9 mouse cellular contexts compared by ENCODE assay signal in genomic region chr11:59302700-59303569, GRCm38 (mm10). TPM values are rescaled to one million over a fixed set of nuclear protein-coding genes. Genes with fewer than 3 reads are reported as not detected.
A peak's percentile ranks its signal among the peaks of the same experiment; 100 is the strongest.
DNase-seq lines count a peak whose midpoint lies in the region; ATAC-seq and TF ChIP-seq lines count a peak whose summit lies in the region.
"Had no signal": no experiment of that assay in that cellular context is flagged by ENCODE, and none has a peak within 500 bp of the region (broad histone marks: within the 10 kb centered on the region; RNA-seq: fewer than 3 reads in every experiment).

No protein-coding gene starts in this region.

- H3K36me3 ChIP-seq in ES-Bruce4 (ENCODE audit: control insufficient read depth, insufficient read depth, low read length, poor library complexity, severe bottlenecking), result no peaks in the 10 kb centered on the region
- no peaks in the 10 kb centered on the region for H3K36me3 ChIP-seq in embryonic facial prominence, embryonic 10.5 days (replicated peaks)
- H3K36me3 ChIP-seq: liver, embryonic 13.5 days had no signal

- peaks cover 8% of the 10 kb centered on the region for H3K27me3 ChIP-seq in ES-Bruce4 (ENCODE audit: control insufficient read depth, insufficient read depth, low read length, poor library complexity, severe bottlenecking)
- H3K27me3 ChIP-seq in embryonic facial prominence, embryonic 10.5 days (replicated peaks; ENCODE audit: low read depth, poor library complexity, severe bottlenecking), result peaks cover 90% of the 10 kb centered on the region

- H3K9ac ChIP-seq in ES-Bruce4 (ENCODE audit: low read depth, poor library complexity, severe bottlenecking), result no peak overlapping the region
- H3K9ac ChIP-seq: liver, embryonic 13.5 days had no signal

- H3K4me3 ChIP-seq in ES-Bruce4 (ENCODE audit: low read depth, low read length), result no peak overlapping the region
- H3K4me3 ChIP-seq in embryonic facial prominence, embryonic 10.5 days, result no peak overlapping the region
- H3K4me3 ChIP-seq: liver, embryonic 13.5 days had no signal

- TF ChIP-seq POLR2A in ES-Bruce4 (IDR thresholded peaks at IDR 0.05; ENCODE audit: insufficient read depth, low read length), result no peak

- TF ChIP-seq EP300 in ES-Bruce4 (IDR thresholded peaks at IDR 0.05; ENCODE audit: insufficient read depth, low read depth, low read length), result no peak

- H3K9me3 ChIP-seq in ES-Bruce4 (replicated peaks; ENCODE audit: control insufficient read depth, insufficient read depth, low read length, poor library complexity, severe bottlenecking), result no peaks in the 10 kb centered on the region
- H3K9me3 ChIP-seq in embryonic facial prominence, embryonic 10.5 days, result no peaks in the 10 kb centered on the region
- H3K9me3 ChIP-seq: liver, embryonic 13.5 days had no signal

- ATAC-seq in megakaryocyte progenitor cell, adult 5-6 weeks (replicated peaks; ENCODE audit: poor library complexity), result peak; percentile 92
- ATAC-seq in inflammation-experienced regulatory T-cells, adult 6 months, result no peak

- H3K4me1 ChIP-seq in ES-Bruce4 (ENCODE audit: control insufficient read depth, insufficient read depth, low read length), result no peaks in the 10 kb centered on the region
- H3K4me1 ChIP-seq in embryonic facial prominence, embryonic 10.5 days, result peaks cover 34% of the 10 kb centered on the region

- DNase-seq in adrenal gland, postnatal 10 days, result peak; percentile 88
- DNase-seq in embryonic facial prominence, embryonic 10.5 days (ENCODE audit: low spot score), result peak; percentile 83
- DNase-seq in heart, adult 9 months (ENCODE audit: low spot score in 2 of 2), result peak; percentile 69 to 88
- peak; percentile 90 for DNase-seq in layer of hippocampus, adult 9-11 months
- DNase-seq in right cerebral cortex, postnatal 36 days (ENCODE audit: low spot score in 2 of 2), result peak; percentile 81 to 85
- DNase-seq: liver, embryonic 13.5 days had no signal

- WGBS in embryonic facial prominence, embryonic 10.5 days, result 38% methylated on average over 10 of the region's 10 CpGs

- TF ChIP-seq CTCF in ES-Bruce4 (IDR thresholded peaks at IDR 0.05; ENCODE audit: low read depth, low read length), result peak; percentile 81

- no peak overlapping the region for H3K27ac ChIP-seq in ES-Bruce4 (ENCODE audit: insufficient read depth, low read length)
- H3K27ac ChIP-seq in embryonic facial prominence, embryonic 10.5 days (replicated peaks), result no peak overlapping the region
- H3K27ac ChIP-seq: liver, embryonic 13.5 days had no signal

RNA-seq across cellular contexts. Expression of gene Wnt9a, which starts 3.8 kb away (rescaled TPM):
- 6.5 and 6.8 TPM in 2 replicates for polyA plus RNA-seq in ES-Bruce4 (2011; ENCODE audit: insufficient read depth, insufficient read length, low read depth, missing spikeins)
- 1 to 10 TPM; 1.7 to 3.5 TPM for total RNA-seq in adrenal gland, postnatal 10 days (2021)
- polyA plus RNA-seq in embryonic facial prominence, embryonic 10.5 days (2016; fragmentation: Nextera tagmentation; extraction: Ambion mirVana), result 2.3 and 2.6 TPM in 2 replicates
- total RNA-seq in megakaryocyte progenitor cell, adult 5-6 weeks (2015), result not detected in 2 replicates
- not detected in 2 replicates for total RNA-seq in megakaryocyte progenitor cell, adult 5-6 weeks (2017)
- polyA plus RNA-seq in inflammation-experienced regulatory T-cells, adult 6 months (2017; shearing (Covaris generic)), result not detected

RNA-seq across cellular contexts. Expression of gene Wnt3a, which starts 12.4 kb away (rescaled TPM):
- 0.36 and 0.64 TPM in 2 replicates for polyA plus RNA-seq in ES-Bruce4 (2011; ENCODE audit: insufficient read depth, insufficient read length, low read depth, missing spikeins)
- not detected for total RNA-seq in adrenal gland, postnatal 10 days (2021)
- 0.77 and 1.7 TPM in 2 replicates for polyA plus RNA-seq in embryonic facial prominence, embryonic 10.5 days (2016; fragmentation: Nextera tagmentation; extraction: Ambion mirVana)
- total RNA-seq in megakaryocyte progenitor cell, adult 5-6 weeks (2015), result not detected in 2 replicates
- not detected in 2 replicates for total RNA-seq in megakaryocyte progenitor cell, adult 5-6 weeks (2017)
- under 1 TPM in 1 of 3 experiments, not detected in 2; 0.24 TPM for polyA plus RNA-seq in inflammation-experienced regulatory T-cells, adult 6 months (2017; shearing (Covaris generic))
- polyA plus RNA-seq: liver, embryonic 13.5 days had no signal
